Mouse (Mus musculus) megakaryocyte, embryonic 14.5 days (primary cell): Measurements from ENCODE around the gene Ddx5.

Experiments used
- FLI1 ChIP-seq: IDR thresholded peaks from 2 replicates; pipeline ENCODE4 v1.6.1; 2012; ENCODE audit warnings: low read length, inconsistent platforms, mixed read lengths
- GATA1 ChIP-seq: IDR thresholded peaks from 3 replicates; pipeline ENCODE4 v1.6.1; 2012; ENCODE audit warnings: mixed read lengths, low read length, inconsistent platforms, borderline replicate concordance

GRCm38 (mm10) chr11:106815331-106815730 lies 26.3 kb upstream of the Ddx5 start:
- TF ChIP-seq FLI1 (no peak), GATA1 (no peak)
